Mouse (Mus musculus): Measurements from ENCODE around the gene Fasl. TPM values are rescaled to one million over a fixed set of nuclear protein-coding genes. Genes with fewer than 3 reads are reported as not detected.

Gene Fasl
- polyA plus RNA-seq (2015; fragmentation: Nextera tagmentation; extraction: Ambion mirVana) = 0.38 TPM in 1 of 2 replicates, not detected in the other

DNA sequence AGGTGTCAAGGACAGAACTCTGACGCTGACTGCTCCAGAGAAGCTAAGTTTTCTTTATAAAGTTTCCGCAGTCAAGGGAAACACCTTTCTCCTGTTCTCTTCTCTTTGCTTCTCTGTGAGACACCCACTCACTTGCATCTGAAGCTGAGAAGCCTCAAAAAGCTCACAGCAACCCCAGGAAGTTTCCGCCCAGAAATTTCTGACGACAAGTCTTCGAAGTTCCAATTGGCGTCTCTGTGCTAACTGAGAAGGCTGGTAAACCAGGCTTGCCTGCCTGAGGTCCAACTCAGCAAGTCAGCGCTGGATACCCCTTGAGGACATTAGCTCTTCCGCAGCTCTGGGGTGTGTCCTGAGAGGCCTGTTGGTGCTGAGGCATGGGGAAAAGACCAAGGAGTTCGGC is at the start of gene Fasl:
Gene Fasl, minus strand, starts transcription at position 157 of the 400 bp plus-strand sequence.
- Histone ChIP-seq H3K36me3 (no peaks in the 10 kb centered on the region), H3K27me3 (no peaks in the 10 kb centered on the region), H3K9me3 (no peaks in the 10 kb centered on the region), H3K9ac (no peak within 1 kb of the TSS), H3K27ac (replicated peaks) (no peak within 1 kb of the TSS), H3K4me1 (replicated peaks) (no peaks in the 10 kb centered on the region), H3K4me2 (no peak within 1 kb of the TSS), H3K4me3 (no peak within 1 kb of the TSS)
- ATAC-seq (ENCODE audit: low read depth) = no peak
- 88% methylated on average over 9 of the region's 9 CpGs for WGBS

GRCm38 (mm10) chr1:161826677-161827076 is 38.4 kb upstream of the Fasl start:
- no peak for ATAC-seq (ENCODE audit: low read depth)
- Histone ChIP-seq H3K4me1 (replicated peaks) (no peaks in the 10 kb centered on the region), H3K4me3 (no peak overlapping the region), H3K27ac (replicated peaks) (no peak overlapping the region), H3K36me3 (peaks cover 22% of the 10 kb centered on the region), H3K9me3 (no peaks in the 10 kb centered on the region), H3K27me3 (no peaks in the 10 kb centered on the region), H3K9ac (no peak overlapping the region), H3K4me2 (no peak overlapping the region)
- 95% methylated on average over 2 of the region's 2 CpGs for WGBS

GRCm38 (mm10) chr1:161809428-161809827 is 21.1 kb upstream of the Fasl start:
- Histone ChIP-seq H3K9me3 (no peaks in the 10 kb centered on the region), H3K4me2 (no peak overlapping the region), H3K27ac (replicated peaks) (no peak overlapping the region), H3K27me3 (no peaks in the 10 kb centered on the region), H3K9ac (no peak overlapping the region), H3K36me3 (no peaks in the 10 kb centered on the region), H3K4me3 (no peak overlapping the region), H3K4me1 (replicated peaks) (no peaks in the 10 kb centered on the region)
- no peak for ATAC-seq (ENCODE audit: low read depth)
- 89% methylated on average over 5 of the region's 5 CpGs for WGBS

DNA sequence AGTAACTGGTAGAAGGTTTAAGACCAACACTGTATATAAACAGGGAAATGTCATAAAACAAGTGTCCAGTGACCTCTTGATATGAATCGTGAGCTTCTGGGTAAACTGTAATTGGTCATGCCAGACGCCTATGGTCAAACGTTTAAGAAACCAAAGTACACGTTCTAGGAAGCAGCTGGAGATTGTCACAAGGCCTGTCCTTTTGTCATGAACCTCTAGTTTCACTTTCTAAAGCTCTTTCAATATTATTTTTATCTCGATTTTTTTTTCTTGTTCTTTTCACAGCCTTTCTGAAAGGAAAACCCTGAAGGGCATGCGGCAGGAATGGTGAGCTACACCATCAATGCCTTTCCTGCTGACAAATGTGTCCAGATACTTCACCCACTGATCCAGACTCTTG is 20.7 kb upstream of the Fasl start:
- 83% methylated on average over 6 of the region's 6 CpGs for WGBS

GRCm38 (mm10) chr1:161804541-161804971 is 16.3 kb upstream of the Fasl start:
- 92% methylated on average over 8 of the region's 8 CpGs for WGBS
- no peak overlapping the region for H3K4me3 ChIP-seq
- no peak for ATAC-seq (ENCODE audit: low read depth)
- no peak overlapping the region for H3K27ac ChIP-seq (replicated peaks)
- H3K36me3 ChIP-seq = no peaks in the 10 kb centered on the region
- H3K27me3 ChIP-seq = no peaks in the 10 kb centered on the region
- H3K9ac ChIP-seq = no peak overlapping the region
- H3K4me2 ChIP-seq = no peak overlapping the region
- H3K4me1 ChIP-seq (replicated peaks) = no peaks in the 10 kb centered on the region
- H3K9me3 ChIP-seq = no peaks in the 10 kb centered on the region

More for the DNA sequence above, 20.7 kb upstream of the Fasl start:
- no peak overlapping the region for H3K4me2 ChIP-seq
- H3K27me3 ChIP-seq = no peaks in the 10 kb centered on the region
- H3K36me3 ChIP-seq = no peaks in the 10 kb centered on the region
- ATAC-seq (ENCODE audit: low read depth) = no peak
- no peak overlapping the region for H3K4me3 ChIP-seq
- H3K9ac ChIP-seq = no peak overlapping the region
- H3K27ac ChIP-seq (replicated peaks) = no peak overlapping the region
- H3K9me3 ChIP-seq = no peaks in the 10 kb centered on the region
- no peaks in the 10 kb centered on the region for H3K4me1 ChIP-seq (replicated peaks)

GRCm38 (mm10) chr1:161801321-161801720 is 13.0 kb upstream of the Fasl start:
- no peak overlapping the region for H3K27ac ChIP-seq (replicated peaks)
- no peaks in the 10 kb centered on the region for H3K9me3 ChIP-seq
- H3K9ac ChIP-seq = no peak overlapping the region
- ATAC-seq (ENCODE audit: low read depth) = no peak
- no peaks in the 10 kb centered on the region for H3K4me1 ChIP-seq (replicated peaks)
- H3K36me3 ChIP-seq = no peaks in the 10 kb centered on the region
- no peak overlapping the region for H3K4me3 ChIP-seq
- H3K27me3 ChIP-seq = no peaks in the 10 kb centered on the region
- WGBS = 83% methylated on average over 2 of the region's 2 CpGs
- no peak overlapping the region for H3K4me2 ChIP-seq

GRCm38 (mm10) chr1:161800256-161800655 is 12.0 kb upstream of the Fasl start:
- Histone ChIP-seq H3K4me2 (no peak overlapping the region), H3K4me3 (no peak overlapping the region), H3K9me3 (no peaks in the 10 kb centered on the region), H3K4me1 (replicated peaks) (no peaks in the 10 kb centered on the region), H3K36me3 (no peaks in the 10 kb centered on the region), H3K27me3 (no peaks in the 10 kb centered on the region), H3K9ac (no peak overlapping the region), H3K27ac (replicated peaks) (no peak overlapping the region)
- no peak for ATAC-seq (ENCODE audit: low read depth)

GRCm38 (mm10) chr1:161799791-161800190 is 11.5 kb upstream of the Fasl start:
- no peak for ATAC-seq (ENCODE audit: low read depth)

GRCm38 (mm10) chr1:161798866-161799265 is 10.6 kb upstream of the Fasl start:
- Histone ChIP-seq H3K36me3 (no peaks in the 10 kb centered on the region), H3K4me3 (no peak overlapping the region), H3K4me2 (no peak overlapping the region), H3K9me3 (no peaks in the 10 kb centered on the region), H3K27ac (replicated peaks) (no peak overlapping the region), H3K27me3 (no peaks in the 10 kb centered on the region), H3K9ac (no peak overlapping the region), H3K4me1 (replicated peaks) (no peaks in the 10 kb centered on the region)
- ATAC-seq (ENCODE audit: low read depth) = no peak
- WGBS = 86% methylated on average over 3 of the region's 3 CpGs

More at GRCm38 (mm10) chr1:161799791-161800190, 11.5 kb upstream of the Fasl start:
- no peak overlapping the region for H3K4me3 ChIP-seq
- no peak overlapping the region for H3K4me2 ChIP-seq
- no peaks in the 10 kb centered on the region for H3K9me3 ChIP-seq
- H3K4me1 ChIP-seq (replicated peaks) = no peaks in the 10 kb centered on the region
- no peak overlapping the region for H3K27ac ChIP-seq (replicated peaks)
- H3K36me3 ChIP-seq = no peaks in the 10 kb centered on the region
- H3K27me3 ChIP-seq = no peaks in the 10 kb centered on the region
- no peak overlapping the region for H3K9ac ChIP-seq

- Histone ChIP-seq H3K4me2 (no peak overlapping the region), H3K27ac (replicated peaks) (no peak overlapping the region), H3K4me3 (no peak overlapping the region), H3K4me1 (replicated peaks) (no peaks in the 10 kb centered on the region), H3K36me3 (no peaks in the 10 kb centered on the region), H3K9me3 (no peaks in the 10 kb centered on the region), H3K9ac (no peak overlapping the region), H3K27me3 (no peaks in the 10 kb centered on the region)
- no peak for ATAC-seq (ENCODE audit: low read depth)
- WGBS = 84% methylated on average over 10 of the region's 10 CpGs
Observed at GRCm38 (mm10) chr1:161794447-161795211, 6.3 kb upstream of the Fasl start.

GRCm38 (mm10) chr1:161793321-161793720 is 5.0 kb upstream of the Fasl start:
- H3K27ac ChIP-seq (replicated peaks) = no peak overlapping the region
- no peak overlapping the region for H3K4me3 ChIP-seq
- no peaks in the 10 kb centered on the region for H3K9me3 ChIP-seq
- H3K4me2 ChIP-seq = no peak overlapping the region
- no peak overlapping the region for H3K9ac ChIP-seq
- H3K36me3 ChIP-seq = no peaks in the 10 kb centered on the region
- 82% methylated on average over 3 of the region's 3 CpGs for WGBS
- H3K4me1 ChIP-seq (replicated peaks) = no peaks in the 10 kb centered on the region
- ATAC-seq (ENCODE audit: low read depth) = no peak
- no peaks in the 10 kb centered on the region for H3K27me3 ChIP-seq

- no peaks in the 10 kb centered on the region for H3K4me1 ChIP-seq (replicated peaks)
- no peaks in the 10 kb centered on the region for H3K36me3 ChIP-seq
- WGBS = 92% methylated on average over 4 of the region's 4 CpGs
- H3K27ac ChIP-seq (replicated peaks) = no peak overlapping the region
- H3K9ac ChIP-seq = no peak overlapping the region
- no peak overlapping the region for H3K4me3 ChIP-seq
- H3K4me2 ChIP-seq = no peak overlapping the region
- ATAC-seq (ENCODE audit: low read depth) = no peak
- H3K27me3 ChIP-seq = no peaks in the 10 kb centered on the region
- no peaks in the 10 kb centered on the region for H3K9me3 ChIP-seq
Observed at GRCm38 (mm10) chr1:161792687-161792969, 4.3 kb upstream of the Fasl start.
